Mouse (Mus musculus) ES-E14 (cell line): ENCODE measurements around the gene Slc6a17.

ENCODE experiments used
- HCFC1 ChIP-seq: IDR thresholded peaks from 2 replicates; pipeline ENCODE4 v1.6.1; 2012; ENCODE audit warnings: low read length, inconsistent platforms, borderline replicate concordance; ENCODE audit not compliant: insufficient read depth
- MAFK ChIP-seq: IDR thresholded peaks from 2 replicates; pipeline ENCODE4 v1.6.1; 2014; ENCODE audit warnings: mild to moderate bottlenecking, low read depth, low read length, inconsistent platforms; ENCODE audit not compliant: insufficient read depth
- ZC3H11A ChIP-seq: IDR thresholded peaks from 2 replicates; pipeline ENCODE4 v1.6.1; 2012; ENCODE audit warnings: low read depth, mild to moderate bottlenecking, inconsistent platforms, low read length, borderline replicate concordance

DNA sequence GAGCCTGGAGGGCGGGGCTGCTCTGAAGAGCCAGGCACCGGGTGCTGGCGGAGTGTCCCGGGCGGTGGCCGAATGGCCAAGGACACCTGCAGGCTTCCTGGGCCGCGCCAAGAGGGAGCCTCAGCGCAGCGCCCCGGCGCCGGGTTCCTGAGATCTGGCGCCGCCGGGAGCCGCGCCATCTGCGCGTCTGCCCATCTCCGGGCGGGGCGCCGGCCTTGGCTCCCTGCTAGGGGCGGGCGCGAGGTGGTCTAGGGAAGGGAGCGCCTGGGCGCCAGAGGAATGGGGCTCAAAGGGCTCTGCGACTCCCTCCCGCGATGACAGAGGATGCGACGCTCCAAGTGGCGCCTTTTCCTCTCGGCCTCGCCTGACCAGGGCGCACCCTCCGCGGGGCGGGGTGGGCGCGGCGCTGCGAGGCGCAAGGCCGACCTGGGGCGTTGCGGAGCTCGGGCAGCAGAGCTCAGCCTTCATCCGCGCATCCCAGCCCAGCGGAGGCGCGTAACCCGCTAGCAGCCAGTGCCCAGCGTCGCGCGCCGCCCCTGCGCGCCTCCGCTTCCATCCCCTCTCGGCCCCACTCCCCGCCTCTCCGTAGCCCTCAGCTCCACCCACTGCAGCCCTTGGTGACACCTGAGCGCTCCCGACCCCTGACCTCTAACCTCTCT, 57.9 kb downstream of the Slc6a17 start:
- no peak for TF ChIP-seq HCFC1
- no peak for TF ChIP-seq ZC3H11A
- TF ChIP-seq MAFK = no peak
